Mouse (Mus musculus) heart, postnatal 25 days (tissue): Measurements from ENCODE around the gene Slc25a38. TPM values are rescaled to one million over a fixed set of nuclear protein-coding genes. Genes with fewer than 3 reads are reported as not detected.

Experiments
- DNase-seq: peaks from one replicate; pipeline ENCODE4 v3.0.0; 2022; ENCODE audit warnings: low spot score
- intact Hi-C: fragments of 180-260 bp; cut with DNase I; formaldehyde crosslinking; loops from one replicate; pipeline ENCODE4 v1.15.1; 2025
- total RNA-seq, 2 experiments: library from RNA; stranded (reverse); gene quantifications; 2 replicates each; pipeline ENCODE4 v1.2.3; 2021

The Slc25a38 gene
- total RNA-seq: 10 to 100 TPM; 16.7 to 18.4 TPM

DNA sequence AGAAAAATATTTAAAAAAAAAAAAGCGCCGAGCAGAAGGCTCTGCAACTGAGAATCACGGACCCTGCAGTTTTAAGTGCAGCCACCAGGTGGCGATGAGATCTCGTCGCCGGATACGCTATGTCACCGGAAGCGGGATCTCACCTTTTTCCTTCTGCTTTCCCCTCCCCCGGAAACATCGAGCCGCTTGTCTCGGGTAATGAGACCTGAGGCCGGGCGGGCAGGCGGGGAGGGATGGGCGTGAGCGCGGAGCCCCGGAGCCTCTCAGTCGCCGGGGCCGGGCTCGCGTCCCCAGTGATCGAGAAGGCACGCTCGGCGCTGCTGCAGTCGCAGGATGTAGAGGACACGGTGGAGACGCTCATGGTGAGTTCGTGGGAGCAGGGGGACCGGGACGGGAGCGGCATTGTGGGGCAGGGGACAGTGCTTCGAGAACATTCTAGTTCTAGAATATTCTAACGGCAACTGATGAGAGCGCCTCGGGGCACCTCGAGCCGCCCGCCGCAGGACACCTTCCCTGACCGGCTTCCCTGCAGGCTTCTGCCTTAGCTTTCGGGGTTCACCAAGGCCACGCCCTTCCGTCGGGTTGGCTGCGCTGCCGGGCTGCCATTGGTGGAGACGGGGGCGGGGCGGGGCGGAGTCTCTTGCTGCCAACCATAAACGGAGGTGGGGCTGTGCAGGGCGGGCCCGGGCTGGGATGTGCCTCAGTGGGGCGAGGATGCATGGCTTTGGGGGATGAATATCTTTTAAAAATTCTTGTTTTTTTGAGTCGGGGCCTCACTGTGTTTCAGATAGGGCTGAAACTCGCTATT is at the start of gene Slc25a38:
Gene Slc25a38, plus strand, starts transcription at position 164 of the 808 bp plus-strand sequence.
- peak; percentile 88 for DNase-seq
- intact Hi-C loops: no loop called here

DNA sequence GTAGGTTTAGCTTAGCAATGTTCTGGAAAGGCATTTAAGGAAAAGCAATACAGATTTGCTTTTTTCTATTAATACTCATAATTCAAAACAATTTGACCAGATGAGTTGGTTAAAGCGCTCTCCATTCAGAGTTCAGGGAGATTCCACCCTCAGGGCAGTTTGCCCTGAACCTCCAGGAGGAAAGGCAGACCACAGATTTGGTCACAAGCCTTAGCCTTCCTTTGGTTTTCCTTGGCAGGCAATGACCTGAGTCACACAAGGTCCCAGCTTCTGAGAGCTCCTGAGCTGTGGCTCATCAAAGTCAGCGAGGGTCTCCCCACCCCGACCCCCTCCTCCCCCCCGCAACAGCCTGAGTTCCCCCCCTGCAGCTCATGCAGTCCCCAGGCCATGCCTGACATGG is 45.9 kb upstream of the Slc25a38 start:
- no peak for DNase-seq
- intact Hi-C loops: no loop called here

DNA sequence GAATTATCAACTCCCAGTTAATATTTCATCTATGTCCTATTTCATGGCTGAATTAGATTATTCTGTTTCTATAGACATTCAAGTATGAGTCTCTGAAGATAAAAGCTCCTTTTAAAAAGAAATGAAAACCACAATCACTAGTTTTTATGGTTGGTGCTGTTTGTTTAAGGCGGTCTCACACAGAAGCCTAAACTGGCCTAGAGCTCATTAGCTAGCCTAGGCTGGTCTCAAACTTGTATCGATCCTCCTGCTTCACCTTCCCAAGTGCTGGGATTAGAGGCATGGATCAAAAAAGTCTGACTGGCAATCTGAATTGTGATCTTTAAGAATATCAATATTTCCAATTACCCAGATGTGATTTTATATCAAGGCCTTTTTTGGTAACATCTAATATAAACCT is 42.6 kb upstream of the Slc25a38 start:
- intact Hi-C loops: no loop called here
- DNase-seq: no peak

- DNase-seq: no peak
- intact Hi-C loops: no loop called here
Observed at GRCm38 (mm10) chr9:120068047-120068446, 42.1 kb upstream of the Slc25a38 start.

DNA sequence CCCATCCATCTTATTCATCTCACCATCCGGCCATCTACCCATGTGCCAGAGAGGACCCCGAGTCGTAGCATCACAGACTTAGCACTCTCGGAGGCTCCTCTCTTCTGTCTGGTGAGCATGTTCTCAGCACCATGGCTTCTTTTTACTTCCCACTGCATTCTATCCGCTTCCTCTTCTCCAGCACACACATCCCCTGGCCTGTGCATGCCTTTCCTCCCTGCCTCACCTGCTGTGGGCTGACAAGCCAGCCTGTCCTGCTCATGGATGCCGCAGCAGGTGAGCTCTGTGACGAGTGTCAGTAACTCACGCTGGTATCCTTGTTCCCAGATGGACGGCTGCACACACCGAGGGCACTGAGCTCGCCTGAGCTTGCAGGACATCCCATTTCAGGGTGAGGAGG is 40.4 kb upstream of the Slc25a38 start, which contains the start of gene Cx3cr1:
Gene Cx3cr1, minus strand, starts transcription at position 101 of the 400 bp plus-strand sequence.
- DNase-seq: no peak
- intact Hi-C loops: no loop called here

GRCm38 (mm10) chr9:120071251-120071650 is 38.9 kb upstream of the Slc25a38 start:
- no peak for DNase-seq
- intact Hi-C loops: no loop called here

DNA sequence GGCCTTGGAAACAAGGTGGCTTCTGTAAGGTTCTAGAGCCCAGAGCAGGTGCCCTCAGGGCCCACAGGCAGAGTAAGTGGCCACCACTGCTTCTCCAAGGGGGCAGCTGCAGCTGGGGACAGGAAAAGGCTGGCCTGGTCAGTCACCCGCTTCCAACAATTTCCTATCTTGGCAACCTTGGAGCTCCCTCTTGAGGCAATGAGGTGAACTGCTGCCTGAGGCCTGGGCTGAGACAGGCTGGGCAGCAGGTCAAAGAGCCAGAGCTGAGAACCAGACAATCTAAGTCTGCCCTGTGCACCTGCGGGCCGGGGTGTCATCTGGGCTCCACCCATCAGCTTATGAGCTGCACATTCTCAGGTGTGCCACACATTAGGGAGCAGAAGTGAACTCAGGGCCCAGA is 37.0 kb upstream of the Slc25a38 start:
- DNase-seq: peak; percentile 65
- intact Hi-C loops: loop anchor here (1.0 to 2.0 kb wide), 4 partner anchors 45 to 160 kb away; no protein-coding TSS in a partner anchor

DNA sequence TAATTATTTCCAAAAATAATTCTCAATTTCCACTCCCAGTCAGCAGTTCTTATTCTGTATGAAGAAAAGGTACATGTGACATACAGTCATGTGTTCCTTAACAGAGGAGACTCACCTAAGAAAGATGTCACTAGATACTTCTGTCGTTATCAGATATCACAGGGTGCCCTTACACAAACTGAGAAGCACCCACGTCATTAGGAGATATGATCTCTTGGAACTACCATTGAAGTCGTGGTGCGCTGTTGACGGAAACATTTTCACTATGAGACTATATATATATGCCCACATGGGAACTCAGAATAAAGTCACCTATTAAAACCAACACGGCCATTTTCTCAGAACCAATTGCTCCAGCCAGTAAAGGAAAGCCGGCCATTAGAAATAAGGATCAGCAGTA is 35.7 kb upstream of the Slc25a38 start:
- DNase-seq: no peak
- intact Hi-C loops: no loop called here

GRCm38 (mm10) chr9:120078241-120078640 is 31.9 kb upstream of the Slc25a38 start:
- intact Hi-C loops: no loop called here
- DNase-seq: no peak

GRCm38 (mm10) chr9:120079901-120080300 is 30.3 kb upstream of the Slc25a38 start:
- DNase-seq: no peak
- intact Hi-C loops: no loop called here

DNA sequence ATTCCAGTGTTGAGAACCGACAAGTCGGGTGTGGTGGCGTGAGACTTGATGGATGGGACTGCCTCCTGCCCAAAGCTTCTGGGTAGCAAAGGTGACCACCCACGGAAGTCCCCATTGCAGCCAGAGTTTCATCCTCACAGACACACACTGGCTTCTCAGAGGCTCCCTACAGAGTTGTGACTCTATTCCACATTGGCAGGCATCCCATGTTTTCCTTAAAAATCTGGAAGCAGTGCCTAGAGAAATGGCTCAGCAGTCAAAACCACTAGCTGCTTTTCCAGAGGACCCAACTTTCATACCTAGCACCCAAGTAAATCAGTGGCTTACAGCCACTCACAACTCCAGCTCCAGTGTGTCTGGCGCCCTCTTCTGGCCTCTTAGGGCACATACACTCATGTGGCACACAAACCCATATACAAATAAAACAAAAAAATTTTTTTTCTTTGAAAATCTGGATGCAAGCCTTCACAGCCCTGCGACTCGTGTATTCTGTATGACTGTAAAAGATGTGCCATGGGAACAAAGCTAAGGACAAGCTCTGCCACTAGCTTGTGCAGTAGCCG is 29.5 kb upstream of the Slc25a38 start:
- DNase-seq: no peak
- intact Hi-C loops: no loop called here

GRCm38 (mm10) chr9:120081247-120081646 is 28.9 kb upstream of the Slc25a38 start:
- no peak for DNase-seq
- intact Hi-C loops: no loop called here

GRCm38 (mm10) chr9:120081967-120082366 is 28.2 kb upstream of the Slc25a38 start:
- intact Hi-C loops: no loop called here
- no peak for DNase-seq

GRCm38 (mm10) chr9:120082691-120083090 is 27.5 kb upstream of the Slc25a38 start:
- intact Hi-C loops: no loop called here
- no peak for DNase-seq

DNA sequence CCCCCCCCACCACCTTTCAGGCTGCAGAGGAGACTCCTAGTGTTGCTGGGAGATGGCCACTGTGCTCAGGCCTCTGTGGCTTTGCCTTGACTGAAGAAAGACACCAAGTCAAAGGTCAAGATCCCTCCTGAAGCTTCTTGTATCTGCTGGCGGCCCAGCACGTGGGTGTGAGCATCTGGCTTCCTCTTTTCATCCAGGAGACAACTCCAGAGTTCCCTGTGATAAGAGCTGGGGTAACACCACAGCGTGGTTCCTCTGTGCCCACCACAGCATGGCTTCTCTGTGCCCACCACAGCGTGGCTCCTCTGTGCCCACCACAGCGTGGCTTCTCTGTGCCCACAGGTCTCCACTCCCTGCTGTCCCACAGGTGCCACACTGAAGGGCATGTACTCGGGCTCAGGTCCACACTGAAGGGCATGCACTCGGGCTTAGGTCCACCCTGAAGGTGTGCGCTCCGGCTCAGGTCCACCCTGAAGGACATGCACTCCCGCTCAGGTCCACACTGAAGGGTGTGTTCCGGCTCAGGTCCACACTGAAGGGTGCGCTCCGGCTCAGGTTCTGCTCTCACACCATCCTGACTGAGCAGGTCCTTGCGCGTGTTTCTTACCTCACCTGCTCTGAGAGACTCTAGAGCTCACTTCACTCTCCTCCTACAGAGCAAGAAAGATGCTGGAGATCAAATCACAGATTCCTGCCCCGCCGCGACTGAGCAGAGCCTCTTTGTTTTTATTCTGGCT is 26.8 kb upstream of the Slc25a38 start:
- intact Hi-C loops: no loop called here
- DNase-seq: no peak

GRCm38 (mm10) chr9:120084406-120084805 is 25.8 kb upstream of the Slc25a38 start:
- intact Hi-C loops: no loop called here

GRCm38 (mm10) chr9:120089125-120089524 is 21.0 kb upstream of the Slc25a38 start:
- intact Hi-C loops: no loop called here
- DNase-seq: no peak

More at GRCm38 (mm10) chr9:120084406-120084805, 25.8 kb upstream of the Slc25a38 start:
- no peak for DNase-seq

- DNase-seq: no peak
- intact Hi-C loops: no loop called here
Observed at GRCm38 (mm10) chr9:120091086-120091485, 19.1 kb upstream of the Slc25a38 start.

DNA sequence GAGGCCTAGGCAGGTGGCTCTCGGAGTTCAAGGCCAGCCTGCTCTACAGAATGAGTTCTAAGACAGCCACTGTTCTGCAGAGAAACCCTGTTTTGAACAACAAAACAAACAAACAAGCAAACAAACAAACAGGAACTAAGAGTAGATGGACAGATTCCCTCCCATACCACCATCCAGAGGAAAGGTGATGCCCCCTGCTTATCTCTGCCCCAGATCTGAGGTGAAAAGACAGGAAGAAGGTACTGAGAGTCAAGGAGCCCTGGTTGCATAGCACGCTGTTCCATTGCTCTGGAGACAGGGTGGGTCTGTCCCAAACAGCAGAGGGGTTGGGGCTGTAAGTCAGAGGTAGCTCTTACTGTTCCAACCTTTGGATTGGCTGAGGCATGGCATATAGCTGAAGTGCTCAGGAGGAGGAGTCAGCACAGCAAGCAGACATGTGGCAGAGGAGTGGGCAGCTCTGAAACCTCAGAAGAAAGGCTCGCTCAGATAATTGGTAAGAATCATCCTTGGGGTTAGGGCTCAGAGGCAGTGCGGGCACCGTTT is 18.4 kb upstream of the Slc25a38 start, which contains the start of gene Ccr8:
Gene Ccr8, plus strand, starts transcription at position 419 of the 543 bp plus-strand sequence.
- DNase-seq: no peak

DNA sequence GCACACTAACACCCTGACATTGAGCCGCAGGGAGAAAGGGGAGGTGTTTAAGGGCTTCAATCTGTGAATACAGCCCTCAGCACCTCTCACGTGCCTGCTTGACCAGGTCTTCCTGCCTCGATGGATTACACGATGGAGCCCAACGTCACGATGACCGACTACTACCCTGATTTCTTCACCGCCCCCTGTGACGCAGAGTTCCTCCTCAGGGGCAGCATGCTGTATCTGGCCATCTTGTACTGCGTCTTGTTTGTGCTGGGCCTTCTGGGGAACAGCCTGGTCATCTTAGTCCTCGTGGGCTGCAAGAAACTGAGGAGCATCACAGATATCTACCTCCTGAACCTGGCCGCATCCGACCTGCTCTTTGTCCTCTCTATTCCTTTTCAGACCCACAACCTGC is 16.5 kb upstream of the Slc25a38 start:
- intact Hi-C loops: no loop called here
- no peak for DNase-seq

More for the DNA sequence above, 18.4 kb upstream of the Slc25a38 start, which contains the start of gene Ccr8:
- intact Hi-C loops: no loop called here
